In the genomic region with DNA sequence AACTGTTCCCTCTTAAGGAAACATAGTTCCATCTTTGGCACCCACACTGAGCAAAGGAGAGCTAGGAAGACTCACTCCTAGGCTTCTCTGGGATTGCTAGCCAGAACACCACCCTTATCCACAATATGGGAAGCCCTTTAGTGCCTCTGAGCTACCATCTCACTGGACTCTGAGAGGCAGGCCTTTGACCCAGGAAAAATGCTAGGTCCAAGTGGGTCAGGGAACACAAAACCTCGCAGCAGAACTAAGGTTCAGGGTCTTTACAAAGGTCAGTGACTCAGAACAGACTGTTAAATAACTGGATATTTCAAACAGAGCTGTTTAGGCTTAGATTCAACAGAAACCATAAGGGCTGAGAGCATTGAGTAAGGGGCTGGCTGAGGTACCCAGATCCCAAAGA, we compare ENCODE assay signal across 16 mouse cellular contexts. TPM values are rescaled to one million over a fixed set of nuclear protein-coding genes. Genes with fewer than 3 reads are reported as not detected.
A peak's percentile ranks its signal among the peaks of the same experiment; 100 is the strongest.
DNase-seq lines count a peak whose midpoint lies in the region; ATAC-seq lines count a peak whose summit lies in the region.
"Had no signal": no experiment of that assay in that cellular context is flagged by ENCODE, and none has a peak within 500 bp of the region (broad histone marks: within the 10 kb centered on the region; RNA-seq: fewer than 3 reads in every experiment).

No protein-coding gene starts in this region.

- no peak overlapping the region for H3K9ac ChIP-seq in heart, embryonic 11.5 days (ENCODE audit: low read depth, low read length)
- H3K9ac ChIP-seq in kidney, embryonic 15.5 days: no peak overlapping the region
- H3K9ac ChIP-seq: embryonic facial prominence, embryonic 12.5 days; heart, embryonic 12.5 days; hindbrain, embryonic 14.5 days had no signal

- WGBS in heart, embryonic 11.5 days (ENCODE audit: insufficient replicate concordance): 67% methylated on average over 1 of the region's 1 CpGs
- 67% methylated on average over 1 of the region's 1 CpGs for WGBS in kidney, embryonic 15.5 days

- peaks cover 25% of the 10 kb centered on the region for H3K27me3 ChIP-seq in heart, embryonic 11.5 days (ENCODE audit: control insufficient read depth, insufficient read depth, low read length)
- peaks cover 37% of the 10 kb centered on the region for H3K27me3 ChIP-seq in kidney, embryonic 15.5 days

- no peaks in the 10 kb centered on the region for H3K36me3 ChIP-seq in heart, embryonic 11.5 days (ENCODE audit: control insufficient read depth, insufficient read depth, low read length)
- no peaks in the 10 kb centered on the region for H3K36me3 ChIP-seq in kidney, embryonic 15.5 days
- H3K36me3 ChIP-seq: embryonic facial prominence, embryonic 12.5 days; heart, embryonic 12.5 days; hindbrain, embryonic 10.5 days had no signal

- ATAC-seq in heart, embryonic 11.5 days (replicated peaks; ENCODE audit: insufficient number of reproducible peaks, low FRiP score, low TSS enrichment): no peak
- ATAC-seq in kidney, embryonic 15.5 days (replicated peaks; ENCODE audit: low FRiP score): no peak
- ATAC-seq: forebrain, embryonic 16.5 days had no signal

- H3K27ac ChIP-seq in heart, embryonic 11.5 days (ENCODE audit: low read depth, low read length): no peak overlapping the region
- no peak overlapping the region for H3K27ac ChIP-seq in kidney, embryonic 15.5 days
- H3K27ac ChIP-seq: embryonic facial prominence, embryonic 12.5 days; heart, adult 2 months; hindbrain, embryonic 10.5 days; hindbrain, embryonic 14.5 days had no signal

- no peak overlapping the region for H3K4me3 ChIP-seq in heart, embryonic 11.5 days (ENCODE audit: low read depth, low read length)
- no peak overlapping the region for H3K4me3 ChIP-seq in kidney, embryonic 15.5 days (replicated peaks)
- H3K4me3 ChIP-seq: embryonic facial prominence, embryonic 12.5 days; heart, adult 2 months; heart, embryonic 12.5 days; hindbrain, embryonic 10.5 days had no signal

- H3K4me2 ChIP-seq in heart, embryonic 11.5 days: peak overlapping the region; percentile 32
- no peak overlapping the region for H3K4me2 ChIP-seq in kidney, embryonic 15.5 days
- H3K4me2 ChIP-seq: embryonic facial prominence, embryonic 12.5 days; hindbrain, embryonic 14.5 days had no signal

- no peak for DNase-seq in heart, adult 11 months
- DNase-seq in kidney, adult 8-10 months: peak; percentile 47 to 60
- peak; percentile 63 for DNase-seq in adipocyte (ENCODE audit: low spot score)
- peak; percentile 54 to 77 for DNase-seq in kidney, postnatal 36 days
- DNase-seq: cerebellum, adult 11-12 months; cerebellum, adult 9-10 months; cerebellum, postnatal 25 days; gastrocnemius, postnatal 10 days; heart, adult 2 months had no signal

- H3K9me3 ChIP-seq in heart, embryonic 11.5 days (replicated peaks; ENCODE audit: control insufficient read depth, low read length): no peaks in the 10 kb centered on the region
- no peaks in the 10 kb centered on the region for H3K9me3 ChIP-seq in kidney, embryonic 15.5 days (replicated peaks)
- H3K9me3 ChIP-seq: embryonic facial prominence, embryonic 12.5 days; heart, embryonic 12.5 days; hindbrain, embryonic 10.5 days had no signal

- peaks cover 12% of the 10 kb centered on the region; the same call in 1 of the 2 replicates for H3K4me1 ChIP-seq in heart, embryonic 11.5 days (ENCODE audit: control insufficient read depth, insufficient read depth, low read length)
- peaks cover 30% of the 10 kb centered on the region for H3K4me1 ChIP-seq in kidney, embryonic 15.5 days

RNA-seq across cellular contexts. Expression of a gene that starts 3.7 kb away (rescaled TPM):
- polyA plus RNA-seq in heart, embryonic 11.5 days (2014; fragmentation: Nextera tagmentation; extraction: Ambion mirVana): 17.9 and 22.5 TPM in 2 replicates
- polyA plus RNA-seq in kidney, embryonic 15.5 days (2015; fragmentation: Nextera tagmentation; extraction: Ambion mirVana): 1.3 and 2.3 TPM in 2 replicates

RNA-seq across cellular contexts. Expression of a gene that starts 30.5 kb away (rescaled TPM):
- 18.1 and 18.7 TPM in 2 replicates for polyA plus RNA-seq in heart, embryonic 11.5 days (2014; fragmentation: Nextera tagmentation; extraction: Ambion mirVana)
- 11.2 and 16.5 TPM in 2 replicates for polyA plus RNA-seq in kidney, embryonic 15.5 days (2015; fragmentation: Nextera tagmentation; extraction: Ambion mirVana)
